Mouse (Mus musculus): ENCODE measurements around the gene Fndc3b.

DNA sequence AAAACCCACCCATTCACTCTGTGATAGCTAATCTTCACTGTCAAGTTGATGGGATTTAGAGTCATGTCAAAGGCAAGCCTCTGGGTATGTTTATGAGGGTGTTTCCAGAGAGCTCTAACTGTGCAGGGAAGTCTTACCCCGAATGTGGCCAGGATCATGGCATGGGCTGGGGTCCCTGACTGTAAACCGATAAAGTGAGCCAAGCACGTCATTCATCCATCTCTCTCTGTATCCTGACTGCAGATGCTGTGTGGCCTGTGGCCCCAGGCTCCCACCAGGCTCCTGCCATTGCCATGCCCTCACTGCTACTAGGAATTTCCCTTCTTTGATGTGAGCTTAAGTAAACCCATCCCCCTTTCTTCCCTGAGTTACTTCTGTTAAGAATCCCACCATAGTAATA, 297.5 kb downstream of the Fndc3b start:
- no peak for TF ChIP-seq CTCF (IDR thresholded peaks at IDR 0.05; ENCODE audit: low read depth)
- no peak for TF ChIP-seq EP300 (IDR thresholded peaks at IDR 0.05; ENCODE audit: low read depth)

Data from liver, postnatal 0 days (tissue).